Mouse (Mus musculus): ENCODE data around the gene Treml2.

Gene Treml2

GRCm38 (mm10) chr17:48299203-48299602 is at the start of gene Treml2:
Gene Treml2 (plus strand): TSS chr17:48299498.
- in situ Hi-C loops (cut with MboI), result no loop called here

- in situ Hi-C loops (cut with MboI), result no loop called here
Observed at GRCm38 (mm10) chr17:48249501-48249900, 49.8 kb upstream of the Treml2 start.

DNA sequence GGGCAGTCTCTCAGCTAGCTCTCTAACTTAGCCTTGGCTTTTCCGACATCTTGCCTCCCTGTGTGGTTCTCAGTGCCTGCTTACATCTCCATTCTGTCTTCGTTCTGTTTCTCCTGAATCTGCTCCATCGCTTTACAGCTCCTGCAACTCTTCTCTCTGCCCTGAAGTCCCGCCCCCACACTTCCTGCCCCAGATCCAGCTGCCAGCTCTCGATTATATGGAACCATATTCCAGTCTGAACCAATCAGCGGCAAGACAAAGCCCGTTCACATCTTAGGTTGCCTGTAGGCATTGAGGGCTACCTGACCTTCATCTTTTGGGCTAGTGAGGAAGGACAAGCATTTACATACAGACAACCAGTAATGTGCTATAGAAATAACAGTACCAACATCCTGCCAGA is 48.7 kb upstream of the Treml2 start:
- in situ Hi-C loops (cut with MboI), result no loop called here

GRCm38 (mm10) chr17:48256575-48256974 is 42.7 kb upstream of the Treml2 start:
- in situ Hi-C loops (cut with MboI), result no loop called here

DNA sequence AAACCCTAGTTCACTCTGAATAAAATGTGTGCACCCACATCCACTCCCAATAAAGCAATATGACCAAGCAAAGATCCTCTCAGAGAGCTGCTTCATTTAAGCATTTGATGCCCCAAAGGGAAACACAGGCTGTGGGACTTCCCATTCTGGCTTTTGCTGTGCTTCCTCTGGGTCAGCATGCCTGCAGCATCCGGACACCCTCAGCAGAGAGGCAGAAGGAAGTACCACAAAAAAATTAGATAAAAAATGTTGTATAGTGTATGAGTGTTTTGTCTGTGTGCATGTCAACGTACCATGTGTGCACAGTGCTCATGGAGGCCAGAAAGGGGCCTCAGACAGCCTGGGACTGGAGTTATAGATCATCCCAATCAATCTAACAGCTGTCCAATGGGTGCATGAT is 37.4 kb upstream of the Treml2 start:
- in situ Hi-C loops (cut with MboI), result no loop called here

DNA sequence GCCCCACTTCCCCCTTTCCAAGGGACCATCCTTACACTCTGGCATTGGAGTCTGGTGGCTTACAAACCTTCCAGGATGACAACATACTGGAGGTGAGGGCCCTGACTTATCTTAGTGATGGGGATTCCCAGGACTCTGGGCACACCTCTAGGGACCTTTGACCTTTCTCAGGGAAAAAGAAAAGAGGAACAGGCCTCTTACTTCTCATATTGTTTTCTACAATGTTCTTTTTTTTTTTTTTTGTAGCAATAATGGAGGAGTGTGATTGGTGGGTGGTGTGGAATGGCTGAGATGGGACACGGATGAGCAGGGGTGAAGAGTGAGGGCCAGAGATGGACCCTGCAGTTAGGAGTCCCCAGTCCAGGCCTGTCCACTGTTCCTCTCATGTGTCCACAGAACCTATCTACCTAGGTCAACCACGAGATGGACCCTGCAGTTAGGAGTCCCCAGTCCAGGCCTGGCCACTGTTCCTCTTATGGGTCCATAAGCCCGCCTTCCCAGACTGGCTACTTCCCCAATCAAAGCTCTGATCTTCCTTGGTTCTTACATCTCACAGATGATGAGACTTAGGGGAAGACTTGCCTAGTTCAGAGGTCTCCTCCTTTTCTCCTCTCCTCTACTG is 35.4 kb upstream of the Treml2 start, which contains the start of gene Treml4:
Gene Treml4, plus strand, starts transcription at position 555 of the 622 bp plus-strand sequence.
- in situ Hi-C loops (cut with MboI), result no loop called here

GRCm38 (mm10) chr17:48264662-48265061 is 34.6 kb upstream of the Treml2 start:
- in situ Hi-C loops (cut with MboI), result no loop called here

GRCm38 (mm10) chr17:48266138-48266537 is 33.2 kb upstream of the Treml2 start:
- in situ Hi-C loops (cut with MboI), result no loop called here

DNA sequence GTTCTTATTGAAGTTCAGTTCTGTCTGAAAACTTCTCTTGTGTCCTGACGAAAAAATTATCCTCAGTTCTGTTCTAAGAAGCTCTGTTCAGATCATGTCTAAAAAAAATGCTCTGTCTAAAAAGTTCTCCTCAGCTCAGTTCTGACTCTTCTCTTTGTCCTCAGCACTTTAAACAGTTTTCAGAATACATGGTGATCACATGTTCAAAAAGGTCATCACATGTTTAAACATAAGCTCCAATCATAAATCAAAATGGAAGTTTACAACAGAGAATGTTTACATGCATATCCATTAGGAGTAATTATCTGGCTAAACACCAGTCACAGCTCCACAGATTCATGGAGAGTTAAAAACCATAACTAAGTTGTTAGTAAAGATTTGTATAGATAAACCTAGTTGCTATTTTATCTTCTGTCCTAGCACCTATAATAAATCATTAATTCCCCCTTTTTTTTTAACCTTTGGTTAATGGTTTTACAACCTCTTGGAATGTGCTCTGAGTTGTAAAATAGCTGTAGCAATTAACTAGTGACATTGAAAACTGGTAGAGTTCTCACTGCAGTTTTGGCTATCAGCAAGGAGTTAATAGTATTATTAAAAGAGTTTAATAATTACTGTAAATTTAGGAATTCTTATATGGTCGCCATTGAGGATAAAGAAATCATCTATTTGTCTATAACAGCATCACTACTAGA is 32.5 kb upstream of the Treml2 start:
- in situ Hi-C loops (cut with MboI), result no loop called here

DNA sequence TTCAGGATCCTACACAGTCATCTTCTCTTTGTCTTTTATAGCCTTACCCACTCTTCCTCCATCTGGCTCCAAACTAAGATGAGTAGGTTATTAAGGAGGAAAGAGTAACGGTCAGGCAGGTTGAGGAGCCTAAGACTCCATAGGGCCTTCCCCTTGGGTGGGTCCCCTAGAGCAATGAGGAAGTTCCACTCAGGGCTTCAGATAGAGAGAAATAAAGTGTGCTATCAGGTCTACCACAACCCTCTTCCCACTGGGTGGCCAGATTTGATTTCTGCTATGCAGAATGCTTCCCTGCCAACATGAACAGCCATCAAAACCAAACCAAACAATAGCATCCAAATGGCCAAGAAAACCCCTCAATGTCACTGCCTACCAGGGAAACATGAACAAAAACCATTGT is 31.7 kb upstream of the Treml2 start:
- in situ Hi-C loops (cut with MboI), result no loop called here

- in situ Hi-C loops (cut with MboI), result no loop called here
Observed at GRCm38 (mm10) chr17:48268276-48268675, 31.0 kb upstream of the Treml2 start.

- in situ Hi-C loops (cut with MboI), result loop anchor here (10.0 kb wide), 1 partner anchor 145 kb away; no protein-coding TSS in a partner anchor
Observed at GRCm38 (mm10) chr17:48269833-48270232, 29.5 kb upstream of the Treml2 start.

GRCm38 (mm10) chr17:48272158-48272557 is 27.1 kb upstream of the Treml2 start:
- in situ Hi-C loops (cut with MboI), result loop anchor here (10.0 kb wide), 1 partner anchor 147 kb away; no protein-coding TSS in a partner anchor

GRCm38 (mm10) chr17:48272598-48272997 is 26.7 kb upstream of the Treml2 start:
- in situ Hi-C loops (cut with MboI), result loop anchor here (10.0 kb wide), 1 partner anchor 148 kb away; no protein-coding TSS in a partner anchor

DNA sequence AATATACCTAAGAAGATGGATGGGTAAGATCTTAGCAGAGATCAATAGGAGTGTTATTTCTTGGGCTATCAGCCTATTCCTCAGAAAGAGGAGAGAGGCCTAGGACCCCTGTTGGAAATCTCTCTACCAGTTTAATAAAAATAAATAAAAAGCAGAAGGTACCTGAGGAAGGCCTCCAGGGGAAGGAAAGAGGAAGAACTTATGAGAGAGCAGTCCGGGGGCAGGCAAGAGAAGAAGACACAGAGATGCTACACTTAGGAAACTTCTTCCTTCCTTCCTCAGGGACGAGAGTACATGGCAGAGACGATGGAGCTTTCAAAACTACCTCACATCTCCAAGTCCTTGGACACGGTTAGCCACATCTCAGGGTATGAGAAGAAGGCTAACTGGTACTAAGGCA is 25.2 kb upstream of the Treml2 start:
- in situ Hi-C loops (cut with MboI), result loop anchor here (10.0 kb wide), 1 partner anchor 149 kb away; no protein-coding TSS in a partner anchor

- in situ Hi-C loops (cut with MboI), result loop anchor here (10.0 kb wide), 1 partner anchor 150 kb away; no protein-coding TSS in a partner anchor
Observed at GRCm38 (mm10) chr17:48274885-48275284, 24.4 kb upstream of the Treml2 start.

- in situ Hi-C loops (cut with MboI), result loop anchor here (10.0 kb wide), 1 partner anchor 151 kb away; no protein-coding TSS in a partner anchor
Observed at GRCm38 (mm10) chr17:48275736-48276135, 23.6 kb upstream of the Treml2 start.

GRCm38 (mm10) chr17:48278381-48278780 is 20.9 kb upstream of the Treml2 start:
- in situ Hi-C loops (cut with MboI), result loop anchor here (10.0 kb wide), 1 partner anchor 154 kb away; no protein-coding TSS in a partner anchor

GRCm38 (mm10) chr17:48279002-48279401 is 20.3 kb upstream of the Treml2 start:
- in situ Hi-C loops (cut with MboI), result loop anchor here (10.0 kb wide), 1 partner anchor 154 kb away; no protein-coding TSS in a partner anchor

GRCm38 (mm10) chr17:48280943-48281738 is 18.2 kb upstream of the Treml2 start:
- in situ Hi-C loops (cut with MboI), result loop anchor here (5.0 kb wide), 1 partner anchor 56 kb away; no protein-coding TSS in a partner anchor

DNA sequence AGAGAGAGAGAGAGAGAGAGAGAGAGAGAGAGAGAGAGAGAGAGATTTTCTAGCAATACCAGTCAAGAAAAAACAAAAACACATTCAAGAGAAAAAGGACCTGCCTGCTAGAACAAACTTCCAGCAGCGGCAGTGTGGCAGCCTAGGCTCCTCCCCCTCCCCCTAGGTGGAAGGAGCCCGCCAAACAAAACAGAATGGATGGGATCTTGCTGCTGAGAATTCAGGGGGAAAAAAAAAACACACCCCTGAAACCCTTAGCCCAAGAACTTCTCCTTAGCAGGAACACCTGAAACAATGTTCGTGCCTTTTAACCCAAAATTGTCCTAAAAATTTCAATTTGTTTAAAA is 17.6 kb upstream of the Treml2 start:
- in situ Hi-C loops (cut with MboI), result loop anchor here (5.0 kb wide), 1 partner anchor 56 kb away; no protein-coding TSS in a partner anchor

DNA sequence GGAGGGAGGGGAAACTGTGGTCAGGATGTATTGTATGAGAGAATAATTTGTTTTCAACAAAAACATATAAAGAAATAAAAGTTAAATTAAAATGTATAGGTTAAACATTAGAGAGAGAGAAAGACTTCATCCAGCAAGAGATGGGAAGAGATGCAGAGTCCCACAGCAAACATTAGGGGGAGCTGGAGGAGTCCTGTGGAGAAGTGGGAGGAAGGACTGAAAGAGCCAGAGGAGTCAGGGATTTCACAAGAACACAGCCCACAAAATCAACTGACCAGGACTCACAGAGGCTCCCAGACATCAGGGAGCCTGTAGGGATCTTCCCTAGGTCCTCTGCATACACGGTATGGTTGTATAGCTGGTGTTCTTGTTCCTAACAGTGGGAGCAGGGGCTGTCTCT is 12.5 kb upstream of the Treml2 start:
- in situ Hi-C loops (cut with MboI), result no loop called here

Measured in mature B cell (primary cell).